Mouse (Mus musculus): ENCODE data around the gene Neurl3. TPM values are rescaled to one million over a fixed set of nuclear protein-coding genes. Genes with fewer than 3 reads are reported as not detected.

Gene Neurl3
- polyA plus RNA-seq, 1 experiment from 2014 or later, result 10.9 TPM

DNA sequence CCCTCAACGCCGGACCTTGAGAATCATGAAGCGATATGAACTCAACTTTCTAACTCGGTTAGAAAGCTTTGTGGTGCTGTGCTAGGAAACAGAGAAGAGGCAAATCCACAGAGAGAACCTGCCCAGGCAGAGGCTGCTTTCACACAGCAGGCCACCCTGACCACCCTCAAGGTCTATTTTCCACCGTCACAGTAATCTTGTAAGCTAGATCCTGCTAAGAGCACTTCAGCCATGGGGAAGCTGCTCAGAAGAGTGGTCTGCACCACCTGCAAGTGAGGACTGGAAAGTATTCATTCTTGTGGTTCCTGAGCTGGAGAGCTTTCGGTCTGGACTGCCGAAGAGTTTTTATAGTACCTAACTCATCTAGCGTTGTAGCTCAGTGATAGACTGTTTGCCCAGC, 27.8 kb upstream of the Neurl3 start:
- H3K9ac ChIP-seq (replicated peaks; ENCODE audit: low read depth, low read length), result no peak overlapping the region
- no peak overlapping the region for H3K4me2 ChIP-seq (replicated peaks; ENCODE audit: low read depth, low read length)
- no peak overlapping the region for H3K27ac ChIP-seq (ENCODE audit: low read length)
- H3K36me3 ChIP-seq (ENCODE audit: control insufficient read depth, insufficient read depth, low read length), result no peaks in the 10 kb centered on the region
- 0 out of 2 replicates have a peak, but pooled peaks cover 5% of the 10 kb centered on the region for H3K27me3 ChIP-seq (ENCODE audit: control insufficient read depth, insufficient read depth, low read length)
- no peaks in the 10 kb centered on the region for H3K9me3 ChIP-seq (ENCODE audit: control insufficient read depth, low read depth, low read length)
- no peak for ATAC-seq (ENCODE audit: insufficient number of reproducible peaks, insufficient read depth, low FRiP score, low read depth)
- H3K4me3 ChIP-seq (ENCODE audit: low read depth, low read length), result no peak overlapping the region
- 88% methylated on average over 8 of the region's 8 CpGs for WGBS
- H3K4me1 ChIP-seq (ENCODE audit: control insufficient read depth, insufficient read depth, low read length), result peaks cover 3% of the 10 kb centered on the region; the same call in 1 of the 2 replicates

DNA sequence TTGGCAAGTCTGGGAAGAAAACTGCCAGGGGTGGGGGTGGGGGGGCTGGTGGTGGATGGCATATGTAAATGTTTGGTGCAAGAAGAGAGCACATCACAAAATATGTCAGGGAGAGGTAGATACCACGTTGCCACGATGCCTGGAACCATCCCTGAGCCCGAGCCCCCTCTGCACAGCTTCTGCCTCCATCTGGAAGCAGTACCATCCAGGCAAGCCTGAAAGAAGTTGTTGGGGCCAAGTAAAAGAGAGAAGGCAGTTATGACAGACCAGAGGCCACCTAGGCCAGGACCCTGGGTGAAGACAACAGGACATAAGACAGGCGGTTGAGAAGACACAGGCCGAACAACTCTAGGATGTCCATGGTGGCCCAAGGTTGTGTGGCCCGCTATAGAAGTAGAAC, 26.0 kb upstream of the Neurl3 start:
- Histone ChIP-seq H3K36me3 (ENCODE audit: control insufficient read depth, insufficient read depth, low read length) (no peaks in the 10 kb centered on the region), H3K4me1 (ENCODE audit: control insufficient read depth, insufficient read depth, low read length) (peaks cover 3% of the 10 kb centered on the region; the same call in 1 of the 2 replicates), H3K27ac (ENCODE audit: low read length) (no peak overlapping the region), H3K4me3 (ENCODE audit: low read depth, low read length) (no peak overlapping the region), H3K4me2 (replicated peaks; ENCODE audit: low read depth, low read length) (no peak overlapping the region), H3K9ac (replicated peaks; ENCODE audit: low read depth, low read length) (no peak overlapping the region), H3K27me3 (ENCODE audit: control insufficient read depth, insufficient read depth, low read length) (0 out of 2 replicates have a peak, but pooled peaks cover 5% of the 10 kb centered on the region), H3K9me3 (ENCODE audit: control insufficient read depth, low read depth, low read length) (no peaks in the 10 kb centered on the region)
- 86% methylated on average over 6 of the region's 6 CpGs for WGBS
- no peak for ATAC-seq (ENCODE audit: insufficient number of reproducible peaks, insufficient read depth, low FRiP score, low read depth)

DNA sequence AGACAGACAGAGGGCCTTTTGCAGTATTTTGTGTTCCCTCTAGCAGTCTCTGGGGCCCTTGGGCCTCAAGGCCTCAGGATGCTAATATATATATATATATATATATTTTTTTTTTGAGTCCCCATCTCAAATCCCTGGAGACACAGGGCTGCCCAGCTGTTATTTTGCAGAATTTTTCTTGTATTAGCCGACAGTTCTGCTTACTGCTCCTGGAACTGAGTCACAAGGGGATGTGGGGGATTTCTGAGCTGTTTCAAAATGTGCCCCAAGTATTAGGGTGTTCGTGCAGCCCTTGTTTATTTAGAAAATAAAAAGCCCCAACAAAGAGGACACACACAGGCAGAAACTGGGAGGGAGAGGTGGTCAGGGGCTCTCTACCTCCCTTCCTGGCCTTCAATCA, 25.2 kb upstream of the Neurl3 start:
- Histone ChIP-seq H3K27me3 (ENCODE audit: control insufficient read depth, insufficient read depth, low read length) (0 out of 2 replicates have a peak, but pooled peaks cover 5% of the 10 kb centered on the region), H3K9me3 (ENCODE audit: control insufficient read depth, low read depth, low read length) (no peaks in the 10 kb centered on the region), H3K36me3 (ENCODE audit: control insufficient read depth, insufficient read depth, low read length) (no peaks in the 10 kb centered on the region), H3K9ac (replicated peaks; ENCODE audit: low read depth, low read length) (no peak overlapping the region), H3K4me2 (replicated peaks; ENCODE audit: low read depth, low read length) (no peak overlapping the region), H3K4me1 (ENCODE audit: control insufficient read depth, insufficient read depth, low read length) (peaks cover 3% of the 10 kb centered on the region; the same call in 1 of the 2 replicates), H3K4me3 (ENCODE audit: low read depth, low read length) (no peak overlapping the region), H3K27ac (ENCODE audit: low read length) (no peak overlapping the region)
- 48% methylated on average over 2 of the region's 2 CpGs for WGBS
- ATAC-seq (ENCODE audit: insufficient number of reproducible peaks, insufficient read depth, low FRiP score, low read depth), result no peak

DNA sequence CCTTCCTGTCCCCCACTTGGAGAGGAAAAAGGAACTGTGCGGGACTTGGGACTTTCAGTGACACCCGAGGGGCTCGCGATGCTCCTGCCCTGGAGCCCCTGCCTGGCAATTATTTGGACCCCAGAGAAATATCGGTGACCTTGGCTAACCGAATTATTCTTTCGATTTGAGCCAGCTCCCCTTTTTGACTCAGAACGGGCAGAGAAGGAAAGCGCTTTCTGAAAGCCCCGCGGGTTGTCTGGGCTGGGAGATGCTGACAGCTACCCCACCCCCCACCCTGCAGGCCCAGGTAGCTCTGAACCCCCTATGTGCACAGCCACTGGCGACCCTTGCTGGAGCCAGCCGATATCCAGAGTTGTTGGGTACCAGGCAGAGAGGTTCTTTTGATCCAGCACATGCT, 24.6 kb upstream of the Neurl3 start:
- no peak for ATAC-seq (ENCODE audit: insufficient number of reproducible peaks, insufficient read depth, low FRiP score, low read depth)
- Histone ChIP-seq H3K4me3 (ENCODE audit: low read depth, low read length) (no peak overlapping the region), H3K9ac (replicated peaks; ENCODE audit: low read depth, low read length) (no peak overlapping the region), H3K36me3 (ENCODE audit: control insufficient read depth, insufficient read depth, low read length) (no peaks in the 10 kb centered on the region), H3K27me3 (ENCODE audit: control insufficient read depth, insufficient read depth, low read length) (0 out of 2 replicates have a peak, but pooled peaks cover 5% of the 10 kb centered on the region), H3K9me3 (ENCODE audit: control insufficient read depth, low read depth, low read length) (no peaks in the 10 kb centered on the region), H3K27ac (ENCODE audit: low read length) (no peak overlapping the region), H3K4me1 (ENCODE audit: control insufficient read depth, insufficient read depth, low read length) (peaks cover 3% of the 10 kb centered on the region; the same call in 1 of the 2 replicates), H3K4me2 (replicated peaks; ENCODE audit: low read depth, low read length) (no peak overlapping the region)
- WGBS, result 41% methylated on average over 13 of the region's 13 CpGs

DNA sequence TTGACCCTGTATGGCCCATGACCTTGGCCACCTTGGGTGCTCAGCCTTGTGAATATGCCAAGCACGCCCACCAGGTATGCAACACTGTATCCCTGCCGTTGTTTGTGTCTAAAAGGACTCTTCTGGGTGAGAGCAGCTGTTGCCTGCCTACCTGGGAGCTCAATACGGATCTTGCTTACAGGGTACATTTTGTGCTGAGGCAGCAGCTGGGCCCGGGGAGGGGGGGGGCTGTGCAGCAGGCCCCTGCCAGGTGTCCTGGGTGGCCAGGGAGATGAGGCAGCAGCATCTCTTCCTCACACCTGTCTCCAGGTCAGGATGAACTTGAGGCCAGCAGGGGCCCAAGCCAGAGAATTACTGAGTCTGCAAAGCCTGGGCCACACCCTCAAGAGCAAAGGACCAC, 23.6 kb upstream of the Neurl3 start:
- peaks cover 2% of the 10 kb centered on the region; the same call in 1 of the 2 replicates for H3K4me1 ChIP-seq (ENCODE audit: control insufficient read depth, insufficient read depth, low read length)
- no peak overlapping the region for H3K9ac ChIP-seq (replicated peaks; ENCODE audit: low read depth, low read length)
- H3K36me3 ChIP-seq (ENCODE audit: control insufficient read depth, insufficient read depth, low read length), result no peaks in the 10 kb centered on the region
- H3K27me3 ChIP-seq (ENCODE audit: control insufficient read depth, insufficient read depth, low read length), result 0 out of 2 replicates have a peak, but pooled peaks cover 2% of the 10 kb centered on the region
- ATAC-seq (ENCODE audit: insufficient number of reproducible peaks, insufficient read depth, low FRiP score, low read depth), result no peak
- H3K27ac ChIP-seq (ENCODE audit: low read length), result no peak overlapping the region
- WGBS, result 73% methylated on average over 4 of the region's 4 CpGs
- H3K4me3 ChIP-seq (ENCODE audit: low read depth, low read length), result no peak overlapping the region
- H3K4me2 ChIP-seq (replicated peaks; ENCODE audit: low read depth, low read length), result no peak overlapping the region
- no peaks in the 10 kb centered on the region for H3K9me3 ChIP-seq (ENCODE audit: control insufficient read depth, low read depth, low read length)

DNA sequence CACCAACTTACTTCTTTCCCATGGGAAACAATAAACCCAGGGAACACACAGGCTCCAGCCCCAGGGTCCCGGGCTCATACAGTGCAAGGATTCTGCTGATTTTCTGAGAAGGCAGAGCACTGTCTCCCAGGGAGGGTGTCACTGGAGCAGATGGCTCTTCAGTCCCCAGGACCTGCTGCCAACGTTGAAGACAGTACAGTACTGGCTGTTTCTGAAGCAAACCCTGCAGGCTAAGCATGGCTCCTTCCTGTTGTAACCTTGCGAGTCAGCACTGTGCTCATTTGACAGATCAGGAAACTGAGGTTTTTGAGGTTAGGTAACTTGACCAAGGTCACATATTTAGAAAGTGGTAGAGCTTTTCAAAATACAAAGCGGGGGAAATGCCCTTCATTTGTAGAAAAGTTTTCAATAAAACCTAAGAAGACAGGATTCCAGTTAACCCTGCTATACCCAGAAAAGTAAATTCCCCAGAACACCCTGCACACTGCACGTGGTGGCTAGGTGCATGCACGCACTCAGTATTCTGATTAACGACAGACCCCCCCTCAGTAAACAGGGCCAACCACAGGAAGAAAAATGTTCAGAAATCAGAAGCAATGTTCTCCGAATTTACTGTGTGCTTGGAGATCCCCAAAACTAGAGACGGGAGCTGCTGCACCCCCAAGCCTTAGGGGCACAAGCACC, 22.1 kb upstream of the Neurl3 start:
- Histone ChIP-seq H3K4me3 (ENCODE audit: low read depth, low read length) (no peak overlapping the region), H3K27me3 (ENCODE audit: control insufficient read depth, insufficient read depth, low read length) (0 out of 2 replicates have a peak, but pooled peaks cover 2% of the 10 kb centered on the region), H3K36me3 (ENCODE audit: control insufficient read depth, insufficient read depth, low read length) (no peaks in the 10 kb centered on the region), H3K27ac (ENCODE audit: low read length) (no peak overlapping the region), H3K4me1 (ENCODE audit: control insufficient read depth, insufficient read depth, low read length) (no peaks in the 10 kb centered on the region), H3K4me2 (replicated peaks; ENCODE audit: low read depth, low read length) (no peak overlapping the region), H3K9me3 (ENCODE audit: control insufficient read depth, low read depth, low read length) (no peaks in the 10 kb centered on the region), H3K9ac (replicated peaks; ENCODE audit: low read depth, low read length) (no peak overlapping the region)
- ATAC-seq (ENCODE audit: insufficient number of reproducible peaks, insufficient read depth, low FRiP score, low read depth), result no peak
- 59% methylated on average over 9 of the region's 9 CpGs for WGBS

DNA sequence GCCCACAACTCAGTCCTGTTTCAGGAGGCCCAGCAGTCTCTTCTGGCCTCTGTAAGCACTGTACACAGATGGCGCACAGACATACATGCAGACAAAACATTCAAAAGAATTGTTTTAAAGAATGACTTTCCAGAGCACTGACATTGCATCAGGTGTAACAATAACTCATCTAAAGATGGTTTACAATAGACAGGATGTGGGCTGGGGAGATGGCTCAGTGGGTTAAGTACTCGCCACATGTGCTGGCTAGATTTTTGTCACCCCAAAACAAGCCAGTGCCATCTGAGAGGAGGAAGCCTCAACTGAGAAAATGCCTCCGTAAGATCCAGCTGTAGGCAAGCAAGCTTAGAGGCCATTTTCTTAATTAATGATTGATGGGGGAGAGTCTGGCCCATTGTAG, 19.9 kb upstream of the Neurl3 start:
- no peak for ATAC-seq (ENCODE audit: insufficient number of reproducible peaks, insufficient read depth, low FRiP score, low read depth)
- Histone ChIP-seq H3K27ac (ENCODE audit: low read length) (no peak overlapping the region), H3K4me3 (ENCODE audit: low read depth, low read length) (no peak overlapping the region), H3K4me2 (replicated peaks; ENCODE audit: low read depth, low read length) (no peak overlapping the region), H3K36me3 (ENCODE audit: control insufficient read depth, insufficient read depth, low read length) (no peaks in the 10 kb centered on the region), H3K27me3 (ENCODE audit: control insufficient read depth, insufficient read depth, low read length) (no peaks in the 10 kb centered on the region), H3K9ac (replicated peaks; ENCODE audit: low read depth, low read length) (no peak overlapping the region), H3K9me3 (ENCODE audit: control insufficient read depth, low read depth, low read length) (no peaks in the 10 kb centered on the region), H3K4me1 (ENCODE audit: control insufficient read depth, insufficient read depth, low read length) (no peaks in the 10 kb centered on the region)
- WGBS, result 70% methylated on average over 3 of the region's 3 CpGs

DNA sequence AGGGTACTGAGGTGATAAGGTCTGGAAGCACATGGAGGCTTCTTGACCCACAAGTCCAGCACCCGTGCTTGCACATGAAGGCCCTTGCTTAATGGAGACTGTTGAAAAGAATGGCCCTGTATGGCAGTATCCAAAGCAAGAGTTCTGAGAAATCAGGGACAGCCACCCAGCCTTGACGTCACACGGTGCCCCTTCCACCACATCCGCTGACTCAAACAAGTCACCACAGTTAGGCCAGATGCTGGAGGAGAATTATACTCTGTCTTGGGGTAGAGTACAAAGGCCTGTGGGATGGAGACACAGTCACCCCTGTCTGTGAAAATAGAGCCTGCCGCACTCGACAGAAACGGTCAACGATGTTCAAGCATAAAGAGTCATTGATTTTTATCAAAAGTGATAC, 19.0 kb upstream of the Neurl3 start:
- Histone ChIP-seq H3K36me3 (ENCODE audit: control insufficient read depth, insufficient read depth, low read length) (no peaks in the 10 kb centered on the region), H3K4me3 (ENCODE audit: low read depth, low read length) (no peak overlapping the region), H3K9me3 (ENCODE audit: control insufficient read depth, low read depth, low read length) (no peaks in the 10 kb centered on the region), H3K4me2 (replicated peaks; ENCODE audit: low read depth, low read length) (no peak overlapping the region), H3K27ac (ENCODE audit: low read length) (no peak overlapping the region), H3K4me1 (ENCODE audit: control insufficient read depth, insufficient read depth, low read length) (no peaks in the 10 kb centered on the region), H3K27me3 (ENCODE audit: control insufficient read depth, insufficient read depth, low read length) (no peaks in the 10 kb centered on the region), H3K9ac (replicated peaks; ENCODE audit: low read depth, low read length) (no peak overlapping the region)
- no peak for ATAC-seq (ENCODE audit: insufficient number of reproducible peaks, insufficient read depth, low FRiP score, low read depth)
- 93% methylated on average over 8 of the region's 8 CpGs for WGBS

DNA sequence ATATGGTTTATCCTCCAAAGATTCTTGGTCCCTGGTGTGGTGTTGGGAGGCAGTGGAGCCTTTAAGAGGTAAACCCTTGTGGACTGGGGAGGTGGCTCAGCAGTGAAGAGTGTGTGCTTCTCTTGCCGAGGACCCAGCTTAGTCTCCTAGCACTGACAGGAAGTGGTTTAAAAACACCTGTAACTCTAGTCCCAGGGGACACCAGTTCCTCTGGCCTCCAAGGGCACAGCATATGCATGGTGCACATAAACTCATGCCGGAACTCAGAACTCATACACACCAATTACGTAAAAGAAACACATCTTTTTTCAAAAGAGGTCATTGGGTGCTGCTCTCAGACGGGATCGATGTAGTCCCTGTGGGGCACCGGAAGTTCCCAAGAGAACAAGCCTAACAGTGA, 7.4 kb upstream of the Neurl3 start:
- ATAC-seq (ENCODE audit: insufficient number of reproducible peaks, insufficient read depth, low FRiP score, low read depth), result no peak
- Histone ChIP-seq H3K9ac (replicated peaks; ENCODE audit: low read depth, low read length) (no peak overlapping the region), H3K27ac (ENCODE audit: low read length) (no peak overlapping the region), H3K4me2 (replicated peaks; ENCODE audit: low read depth, low read length) (no peak overlapping the region), H3K36me3 (ENCODE audit: control insufficient read depth, insufficient read depth, low read length) (no peaks in the 10 kb centered on the region), H3K27me3 (ENCODE audit: control insufficient read depth, insufficient read depth, low read length) (no peaks in the 10 kb centered on the region), H3K4me1 (ENCODE audit: control insufficient read depth, insufficient read depth, low read length) (no peaks in the 10 kb centered on the region), H3K4me3 (ENCODE audit: low read depth, low read length) (no peak overlapping the region), H3K9me3 (ENCODE audit: control insufficient read depth, low read depth, low read length) (no peaks in the 10 kb centered on the region)
- WGBS, result 86% methylated on average over 6 of the region's 6 CpGs
